Mouse (Mus musculus) ES-E14 (cell line): ENCODE data around the gene Casc3.

Experiments used
- MAFK ChIP-seq: IDR thresholded peaks from 2 replicates; pipeline ENCODE4 v1.6.1; 2014; ENCODE audit warnings: mild to moderate bottlenecking, low read depth, low read length, inconsistent platforms; ENCODE audit not compliant: insufficient read depth
- ZNF384 ChIP-seq: IDR thresholded peaks from 2 replicates; pipeline ENCODE4 v1.6.1; 2012; ENCODE audit warnings: low read depth, low read length, inconsistent platforms

GRCm38 (mm10) chr11:98781851-98782512, 22.7 kb upstream of the Casc3 start:
- TF ChIP-seq MAFK (no peak), ZNF384 (no peak)
